Mouse (Mus musculus) thymus, postnatal 10 days (tissue): ENCODE measurements at regions not wholly inside any gene's neighbourhood (a gene's known extent, or its start where the extent isn't known, plus 50 kb on each side); places are given as distances from the start of the nearest gene placed in this dataset.

Experiments
- DNase-seq, 2 experiments: peaks; one replicate each; pipeline ENCODE4 v3.0.0; 2021; ENCODE audit warnings: low spot score in 2 of 2

- DNase-seq = no peak
Measured at GRCm38 (mm10) chr15:24720346-24720745, 693.2 kb downstream of the Basp1 start.

- DNase-seq = no peak
Measured at GRCm38 (mm10) chr15:24682167-24682566, 731.4 kb downstream of the Basp1 start.

- no peak for DNase-seq
Measured at GRCm38 (mm10) chr15:24648938-24649337, 764.6 kb downstream of the Basp1 start.

GRCm38 (mm10) chr15:24635620-24636019, 777.9 kb downstream of the Basp1 start:
- no peak for DNase-seq

GRCm38 (mm10) chr15:24596242-24596641, 817.3 kb downstream of the Basp1 start:
- peak in 1 of 2 experiments; percentile 4 for DNase-seq

- DNase-seq = peak in 1 of 2 experiments; percentile 20
Measured at GRCm38 (mm10) chr15:24588943-24589342, 824.6 kb downstream of the Basp1 start.

GRCm38 (mm10) chr15:24566981-24567380, 846.6 kb downstream of the Basp1 start:
- DNase-seq = no peak

- DNase-seq = no peak
Measured at GRCm38 (mm10) chr15:24556806-24557205, 856.8 kb downstream of the Basp1 start.

GRCm38 (mm10) chr15:24550108-24550507, 863.5 kb downstream of the Basp1 start:
- no peak for DNase-seq

- DNase-seq = no peak
Measured at GRCm38 (mm10) chr15:24530065-24530464, 883.5 kb downstream of the Basp1 start.

- DNase-seq = no peak
Measured at GRCm38 (mm10) chr15:24527379-24527778, 886.2 kb downstream of the Basp1 start.

GRCm38 (mm10) chr15:24513926-24514325, 899.6 kb downstream of the Basp1 start:
- DNase-seq = no peak

GRCm38 (mm10) chr15:24501907-24502559, 911.5 kb downstream of the Basp1 start:
- no peak for DNase-seq

GRCm38 (mm10) chr15:24486235-24486634, 927.3 kb downstream of the Basp1 start:
- no peak for DNase-seq

- no peak for DNase-seq
Measured at GRCm38 (mm10) chr15:24468239-24468638, 945.3 kb downstream of the Basp1 start.

- no peak for DNase-seq
Measured at GRCm38 (mm10) chr15:24457726-24458125, 955.8 kb downstream of the Basp1 start.

GRCm38 (mm10) chr15:24433083-24433482, 980.5 kb downstream of the Basp1 start:
- no peak for DNase-seq

GRCm38 (mm10) chr15:24429154-24429553, 984.4 kb downstream of the Basp1 start:
- no peak for DNase-seq

GRCm38 (mm10) chr15:24422333-24422942, 991.1 kb downstream of the Basp1 start:
- DNase-seq = no peak

GRCm38 (mm10) chr15:24419736-24420135, 993.8 kb downstream of the Basp1 start:
- DNase-seq = no peak

GRCm38 (mm10) chr15:24419186-24419585, 994.4 kb downstream of the Basp1 start:
- no peak for DNase-seq

- no peak for DNase-seq
Measured at GRCm38 (mm10) chr15:24407691-24408090, 1005.9 kb downstream of the Basp1 start.

GRCm38 (mm10) chr15:24405305-24405704, 1008.3 kb downstream of the Basp1 start:
- no peak for DNase-seq

GRCm38 (mm10) chr15:24400088-24400487, 1013.5 kb downstream of the Basp1 start:
- DNase-seq = no peak
